Mouse (Mus musculus): ENCODE results near the gene Flvcr1.

The Flvcr1 gene

GRCm38 (mm10) chr1:191026021-191026713, at the start of gene Flvcr1:
TSS of gene Flvcr1 (minus strand) at chr1:191026158.
- peak; percentile 99 for DNase-seq

GRCm38 (mm10) chr1:191075199-191075883, 49.4 kb upstream of the Flvcr1 start:
- peak; percentile 72 to 74 for DNase-seq

- DNase-seq, result no peak
These were observed 47.5 kb upstream of the Flvcr1 start for GRCm38 (mm10) chr1:191073486-191073885.

GRCm38 (mm10) chr1:191073001-191073400, 47.0 kb upstream of the Flvcr1 start:
- no peak for DNase-seq

- no peak for DNase-seq
These were observed 46.5 kb upstream of the Flvcr1 start for GRCm38 (mm10) chr1:191072329-191072913.

- no peak for DNase-seq
These were observed 45.7 kb upstream of the Flvcr1 start for GRCm38 (mm10) chr1:191071613-191072012.

GRCm38 (mm10) chr1:191070259-191070658, 44.3 kb upstream of the Flvcr1 start:
- DNase-seq, result no peak

GRCm38 (mm10) chr1:191068377-191068776, 42.4 kb upstream of the Flvcr1 start:
- peak in 1 of 2 experiments; percentile 26 for DNase-seq

GRCm38 (mm10) chr1:191065188-191065587, 39.2 kb upstream of the Flvcr1 start:
- DNase-seq, result no peak

- DNase-seq, result no peak
These were observed 38.6 kb upstream of the Flvcr1 start for GRCm38 (mm10) chr1:191064535-191064934.

- DNase-seq, result no peak
These were observed 37.7 kb upstream of the Flvcr1 start for GRCm38 (mm10) chr1:191063700-191064099.

- peak; percentile 97 to 98 for DNase-seq
These were observed 37.0 kb upstream of the Flvcr1 start, which contains the start of the genes Tatdn3 and Nsl1 for GRCm38 (mm10) chr1:191062781-191063485. TSS of gene Tatdn3 (minus strand) at chr1:191062932. TSS of gene Nsl1 (plus strand) at chr1:191063012.

- DNase-seq, result no peak
These were observed 36.4 kb upstream of the Flvcr1 start for GRCm38 (mm10) chr1:191062241-191062780.

- no peak for DNase-seq
These were observed 31.5 kb upstream of the Flvcr1 start for GRCm38 (mm10) chr1:191057461-191057860.

GRCm38 (mm10) chr1:191055533-191055873, 29.5 kb upstream of the Flvcr1 start:
- DNase-seq, result no peak

- DNase-seq, result peak in 1 of 2 experiments; percentile 19
These were observed 29.0 kb upstream of the Flvcr1 start for GRCm38 (mm10) chr1:191054870-191055532.

GRCm38 (mm10) chr1:191053555-191053954, 27.6 kb upstream of the Flvcr1 start:
- DNase-seq, result no peak

GRCm38 (mm10) chr1:191046231-191046824, 20.4 kb upstream of the Flvcr1 start:
- no peak for DNase-seq

GRCm38 (mm10) chr1:191045264-191045663, 19.3 kb upstream of the Flvcr1 start:
- no peak for DNase-seq

- no peak for DNase-seq
These were observed 16.7 kb upstream of the Flvcr1 start for GRCm38 (mm10) chr1:191042688-191043087.

GRCm38 (mm10) chr1:191042106-191042505, 16.1 kb upstream of the Flvcr1 start:
- DNase-seq, result no peak

- DNase-seq, result no peak
These were observed 15.4 kb upstream of the Flvcr1 start for GRCm38 (mm10) chr1:191041352-191041751.
